In the genomic region with DNA sequence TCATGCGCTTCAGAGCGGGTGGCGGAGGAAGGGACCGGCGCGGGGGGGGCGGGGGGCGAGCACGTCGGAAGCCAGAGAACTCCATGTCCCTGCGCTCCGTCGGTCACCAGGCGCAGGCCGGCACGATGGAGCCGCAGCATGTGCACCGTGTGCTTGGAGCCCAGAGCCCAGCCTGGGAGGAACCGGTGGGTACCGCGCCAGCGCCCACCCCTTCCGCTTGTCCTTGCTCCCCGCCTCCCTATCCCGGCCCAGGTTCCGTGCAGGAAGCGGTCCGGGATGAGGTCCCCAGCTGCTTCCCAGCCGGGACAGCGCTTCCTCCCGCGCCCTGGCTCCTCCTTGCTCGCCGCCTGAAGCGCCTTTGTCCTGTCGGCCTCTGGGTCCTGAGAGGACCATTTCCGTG, we compare ENCODE assay signal across 10 mouse cellular contexts. TPM values are rescaled to one million over a fixed set of nuclear protein-coding genes. Genes with fewer than 3 reads are reported as not detected.
DNase-seq lines count a peak whose midpoint lies in the region; ATAC-seq lines count a peak whose summit lies in the region.
"Not testable (repeated sequence)": the region's sequence is repeated elsewhere in the genome, so short reads cannot be mapped to it uniquely, and the experiment has no call there.
"Had no signal": no experiment of that assay in that cellular context is flagged by ENCODE, and none has a peak within 500 bp of the region (broad histone marks: within the 10 kb centered on the region; RNA-seq: fewer than 3 reads in every experiment).

Gene Gm8108 (plus strand): TSS at position 101 of the 400 bp plus-strand sequence.

- H3K9ac ChIP-seq in embryonic facial prominence, embryonic 15.5 days; lung, embryonic 15.5 days; neural tube, embryonic 12.5 days: not testable (repeated sequence)
- peak within 1 kb of the TSS; percentile 66 for H3K9ac ChIP-seq in hindbrain, embryonic 13.5 days

- not testable (repeated sequence) for H3K36me3 ChIP-seq in embryonic facial prominence, embryonic 15.5 days; hindbrain, embryonic 13.5 days; lung, embryonic 15.5 days; neural tube, embryonic 12.5 days

- peak within 1 kb of the TSS; percentile 68 for H3K4me2 ChIP-seq in embryonic facial prominence, embryonic 15.5 days (replicated peaks)
- peak within 1 kb of the TSS; percentile 53 for H3K4me2 ChIP-seq in hindbrain, embryonic 13.5 days
- peak within 1 kb of the TSS; percentile 64 for H3K4me2 ChIP-seq in lung, embryonic 15.5 days
- peak within 1 kb of the TSS; percentile 56 for H3K4me2 ChIP-seq in neural tube, embryonic 12.5 days (replicated peaks)

- H3K27ac ChIP-seq in embryonic facial prominence, embryonic 15.5 days (replicated peaks); hindbrain, embryonic 13.5 days; lung, embryonic 15.5 days; neural tube, embryonic 12.5 days: not testable (repeated sequence)

- not testable (repeated sequence) for H3K4me1 ChIP-seq in embryonic facial prominence, embryonic 15.5 days; hindbrain, embryonic 13.5 days (replicated peaks); lung, embryonic 15.5 days; neural tube, embryonic 12.5 days

- not testable (repeated sequence) for ATAC-seq in embryonic facial prominence, embryonic 15.5 days (ENCODE audit: insufficient number of reproducible peaks, low FRiP score, low TSS enrichment, low read depth); hindbrain, embryonic 13.5 days (ENCODE audit: low FRiP score); lung, embryonic 15.5 days (ENCODE audit: borderline replicate concordance, extremely low read depth, low FRiP score, low TSS enrichment); neural tube, embryonic 12.5 days (ENCODE audit: low FRiP score, low read depth)

- not testable (repeated sequence) for H3K9me3 ChIP-seq in embryonic facial prominence, embryonic 15.5 days (replicated peaks); hindbrain, embryonic 13.5 days; lung, embryonic 15.5 days; neural tube, embryonic 12.5 days

- not testable (repeated sequence) for H3K27me3 ChIP-seq in embryonic facial prominence, embryonic 15.5 days; hindbrain, embryonic 13.5 days; lung, embryonic 15.5 days; neural tube, embryonic 12.5 days (replicated peaks)

- H3K4me3 ChIP-seq in embryonic facial prominence, embryonic 15.5 days (replicated peaks): peak within 1 kb of the TSS; percentile 44
- peak within 1 kb of the TSS; percentile 47 for H3K4me3 ChIP-seq in hindbrain, embryonic 13.5 days
- H3K4me3 ChIP-seq in lung, embryonic 15.5 days: peak within 1 kb of the TSS; percentile 41
- peak within 1 kb of the TSS; percentile 28 for H3K4me3 ChIP-seq in neural tube, embryonic 12.5 days

- WGBS in embryonic facial prominence, embryonic 15.5 days: 7% methylated on average over 23 of the region's 37 CpGs
- WGBS in hindbrain, embryonic 13.5 days: 2% methylated on average over 28 of the region's 37 CpGs
- under 1% methylated on average over 25 of the region's 37 CpGs for WGBS in lung, embryonic 15.5 days
- 4% methylated on average over 30 of the region's 37 CpGs for WGBS in neural tube, embryonic 12.5 days

- DNase-seq in ZHBTc4 (ENCODE audit: low read depth, low spot score): peak; percentile 30
- DNase-seq in heart, adult 8-10 months (ENCODE audit: low spot score): peak; percentile 21
- DNase-seq in kidney, postnatal 25 days: peak; percentile 2 to 39
- DNase-seq in testis, postnatal 14 days (ENCODE audit: low spot score): peak; percentile 2

RNA-seq across cellular contexts. Expression of gene Gm8108, which starts in this region (rescaled TPM):
- polyA plus RNA-seq in embryonic facial prominence, embryonic 15.5 days (2015; fragmentation: Nextera tagmentation; extraction: Ambion mirVana): 0.71 and 0.72 TPM in 2 replicates
- under 1 TPM in 3 of 4 experiments, not detected in 1; 0.26 to 0.75 (median 0.38) TPM for total RNA-seq in heart, adult 8-10 months (2022)
- 2.0 and 4.9 TPM in 2 replicates for polyA plus RNA-seq in hindbrain, embryonic 13.5 days (2015; fragmentation: Nextera tagmentation; extraction: Ambion mirVana)
- 0.76 TPM in 1 of 2 replicates, not detected in the other for polyA plus RNA-seq in lung, embryonic 15.5 days (2015; fragmentation: Nextera tagmentation; extraction: Ambion mirVana)
- 0.94 and 1.5 TPM in 2 replicates for polyA plus RNA-seq in neural tube, embryonic 12.5 days (2016; fragmentation: Nextera tagmentation; extraction: Ambion mirVana)
- polyA plus RNA-seq: G1E, macrophage had no signal

Comparison
In these comparisons a context has a peak if more than half of its experiments do, and no peak if none do; other contexts are left out.
1. Peak in DNase-seq in heart, adult 8-10 months; RNA of the gene not detected or under 1 TPM.